Mouse (Mus musculus) mouse embryonic stem cell (cell line): ENCODE measurements around the gene Tmem158.

Experiments
- in situ Hi-C, 2 experiments: fragments of 300-500 bp; cut with MboI; formaldehyde crosslinking; loops; 1 replicate in 1 of 2; 3 replicates in 1 of 2; pipeline ENCODE4 v1.14.3; 2019 to 2020; ENCODE audit warnings: low sequenced_read_pairs in 2 of 2, low pct_unique_long_range_greater_than_20kb in 1 of 2, mixed read lengths in 1 of 2; ENCODE audit not compliant: unreplicated experiment in 1 of 2

The Tmem158 gene

GRCm38 (mm10) chr9:123259461-123259895, 1.1 kb downstream of the Tmem158 start:
- in situ Hi-C loops, result loop anchor here (10.0 to 25.0 kb wide), 2 partner anchors 175 to 253 kb away; no protein-coding TSS in a partner anchor

- in situ Hi-C loops, result loop anchor here (10.0 to 25.0 kb wide), 2 partner anchors 176 to 254 kb away; no protein-coding TSS in a partner anchor
These were observed 1.8 kb downstream of the Tmem158 start for GRCm38 (mm10) chr9:123258796-123259195.

- in situ Hi-C loops, result loop anchor here (10.0 to 25.0 kb wide), 2 partner anchors 179 to 257 kb away; no protein-coding TSS in a partner anchor
These were observed 4.8 kb downstream of the Tmem158 start for GRCm38 (mm10) chr9:123255736-123256135.

- in situ Hi-C loops, result no loop called here
These were observed 12.6 kb downstream of the Tmem158 start for GRCm38 (mm10) chr9:123247992-123248391.

- in situ Hi-C loops, result no loop called here
These were observed 15.4 kb downstream of the Tmem158 start for GRCm38 (mm10) chr9:123245146-123245545.

GRCm38 (mm10) chr9:123243988-123244387, 16.6 kb downstream of the Tmem158 start:
- in situ Hi-C loops, result no loop called here

- in situ Hi-C loops, result no loop called here
These were observed 19.4 kb downstream of the Tmem158 start for GRCm38 (mm10) chr9:123241191-123241590.

- in situ Hi-C loops, result no loop called here
These were observed 19.8 kb downstream of the Tmem158 start for GRCm38 (mm10) chr9:123240751-123241150.

- in situ Hi-C loops, result no loop called here
These were observed 20.3 kb downstream of the Tmem158 start for GRCm38 (mm10) chr9:123240271-123240670.

GRCm38 (mm10) chr9:123239651-123240050, 20.9 kb downstream of the Tmem158 start:
- in situ Hi-C loops, result no loop called here

GRCm38 (mm10) chr9:123238256-123239045, 22.1 kb downstream of the Tmem158 start:
- in situ Hi-C loops, result no loop called here

- in situ Hi-C loops, result no loop called here
These were observed 22.8 kb downstream of the Tmem158 start for GRCm38 (mm10) chr9:123237739-123238138.

GRCm38 (mm10) chr9:123235621-123236020, 24.9 kb downstream of the Tmem158 start:
- in situ Hi-C loops, result no loop called here

GRCm38 (mm10) chr9:123229826-123230225, 30.7 kb downstream of the Tmem158 start:
- in situ Hi-C loops, result no loop called here

- in situ Hi-C loops, result no loop called here
These were observed 31.9 kb downstream of the Tmem158 start for GRCm38 (mm10) chr9:123228671-123229070.

- in situ Hi-C loops, result no loop called here
These were observed 33.3 kb downstream of the Tmem158 start for GRCm38 (mm10) chr9:123227106-123227750.

GRCm38 (mm10) chr9:123224863-123225431, 35.6 kb downstream of the Tmem158 start:
- in situ Hi-C loops, result no loop called here

GRCm38 (mm10) chr9:123219826-123220225, 40.7 kb downstream of the Tmem158 start:
- in situ Hi-C loops, result no loop called here
